Mouse (Mus musculus): Measurements from ENCODE around the gene Scnn1g. TPM values are rescaled to one million over a fixed set of nuclear protein-coding genes. Genes with fewer than 3 reads are reported as not detected.

Gene Scnn1g
- 0.04 TPM in 2 replicates for polyA plus RNA-seq (2016; fragmentation: Nextera tagmentation; extraction: Ambion mirVana)

- WGBS = under 1% methylated on average over 38 of the region's 38 CpGs
- Histone ChIP-seq H3K27me3 (ENCODE audit: low read depth, poor library complexity, severe bottlenecking) (peaks cover 48% of the 10 kb centered on the region), H3K27ac (replicated peaks) (no peak within 1 kb of the TSS), H3K4me3 (peak within 1 kb of the TSS; percentile 51), H3K36me3 (no peaks in the 10 kb centered on the region), H3K9me3 (replicated peaks) (no peaks in the 10 kb centered on the region), H3K4me1 (peaks cover 12% of the 10 kb centered on the region)
- DNase-seq (ENCODE audit: low spot score) = peak; percentile 86
Measured at GRCm38 (mm10) chr7:121734171-121734831, at the start of gene Scnn1g. TSS of gene Scnn1g (plus strand) at chr7:121734479.

- Histone ChIP-seq H3K4me1 (no peaks in the 10 kb centered on the region), H3K27me3 (ENCODE audit: low read depth, poor library complexity, severe bottlenecking) (no peaks in the 10 kb centered on the region), H3K27ac (replicated peaks) (no peak overlapping the region), H3K4me3 (no peak overlapping the region), H3K36me3 (peaks cover 3% of the 10 kb centered on the region; the same call in 1 of the 2 replicates), H3K9me3 (replicated peaks) (no peaks in the 10 kb centered on the region)
- 95% methylated on average over 5 of the region's 5 CpGs for WGBS
- DNase-seq (ENCODE audit: low spot score) = no peak
Measured at GRCm38 (mm10) chr7:121685140-121685984, 48.9 kb upstream of the Scnn1g start.

- peaks cover 3% of the 10 kb centered on the region; the same call in 1 of the 2 replicates for H3K36me3 ChIP-seq
- no peaks in the 10 kb centered on the region for H3K27me3 ChIP-seq (ENCODE audit: low read depth, poor library complexity, severe bottlenecking)
- DNase-seq (ENCODE audit: low spot score) = no peak
- no peak overlapping the region for H3K27ac ChIP-seq (replicated peaks)
- no peaks in the 10 kb centered on the region for H3K9me3 ChIP-seq (replicated peaks)
- no peaks in the 10 kb centered on the region for H3K4me1 ChIP-seq
- H3K4me3 ChIP-seq = no peak overlapping the region
Measured at GRCm38 (mm10) chr7:121689338-121689737, 44.9 kb upstream of the Scnn1g start.

GRCm38 (mm10) chr7:121691803-121692202 is 42.5 kb upstream of the Scnn1g start:
- H3K4me3 ChIP-seq = no peak overlapping the region
- H3K27ac ChIP-seq (replicated peaks) = no peak overlapping the region
- no peak for DNase-seq (ENCODE audit: low spot score)
- H3K4me1 ChIP-seq = no peaks in the 10 kb centered on the region
- 89% methylated on average over 2 of the region's 2 CpGs for WGBS
- H3K36me3 ChIP-seq = no peaks in the 10 kb centered on the region
- no peaks in the 10 kb centered on the region for H3K9me3 ChIP-seq (replicated peaks)
- H3K27me3 ChIP-seq (ENCODE audit: low read depth, poor library complexity, severe bottlenecking) = no peaks in the 10 kb centered on the region

- Histone ChIP-seq H3K4me1 (peaks cover 8% of the 10 kb centered on the region), H3K9me3 (replicated peaks) (no peaks in the 10 kb centered on the region), H3K4me3 (no peak overlapping the region), H3K36me3 (0 out of 2 replicates have a peak, but pooled peaks cover 4% of the 10 kb centered on the region), H3K27ac (replicated peaks) (no peak overlapping the region), H3K27me3 (ENCODE audit: low read depth, poor library complexity, severe bottlenecking) (no peaks in the 10 kb centered on the region)
- no peak for DNase-seq (ENCODE audit: low spot score)
Measured at GRCm38 (mm10) chr7:121697170-121697569, 37.1 kb upstream of the Scnn1g start.

GRCm38 (mm10) chr7:121697574-121697973 is 36.7 kb upstream of the Scnn1g start:
- no peaks in the 10 kb centered on the region for H3K27me3 ChIP-seq (ENCODE audit: low read depth, poor library complexity, severe bottlenecking)
- H3K4me1 ChIP-seq = peaks cover 8% of the 10 kb centered on the region
- H3K27ac ChIP-seq (replicated peaks) = no peak overlapping the region
- 0 out of 2 replicates have a peak, but pooled peaks cover 4% of the 10 kb centered on the region for H3K36me3 ChIP-seq
- 82% methylated on average over 1 of the region's 1 CpGs for WGBS
- no peak for DNase-seq (ENCODE audit: low spot score)
- H3K4me3 ChIP-seq = no peak overlapping the region
- no peaks in the 10 kb centered on the region for H3K9me3 ChIP-seq (replicated peaks)

- DNase-seq (ENCODE audit: low spot score) = no peak
- H3K4me3 ChIP-seq = no peak overlapping the region
- H3K36me3 ChIP-seq = peaks cover 13% of the 10 kb centered on the region; the same call in 1 of the 2 replicates
- H3K27me3 ChIP-seq (ENCODE audit: low read depth, poor library complexity, severe bottlenecking) = no peaks in the 10 kb centered on the region
- no peaks in the 10 kb centered on the region for H3K9me3 ChIP-seq (replicated peaks)
- peaks cover 19% of the 10 kb centered on the region for H3K4me1 ChIP-seq
- no peak overlapping the region for H3K27ac ChIP-seq (replicated peaks)
Measured at GRCm38 (mm10) chr7:121699218-121699617, 35.1 kb upstream of the Scnn1g start.

DNA sequence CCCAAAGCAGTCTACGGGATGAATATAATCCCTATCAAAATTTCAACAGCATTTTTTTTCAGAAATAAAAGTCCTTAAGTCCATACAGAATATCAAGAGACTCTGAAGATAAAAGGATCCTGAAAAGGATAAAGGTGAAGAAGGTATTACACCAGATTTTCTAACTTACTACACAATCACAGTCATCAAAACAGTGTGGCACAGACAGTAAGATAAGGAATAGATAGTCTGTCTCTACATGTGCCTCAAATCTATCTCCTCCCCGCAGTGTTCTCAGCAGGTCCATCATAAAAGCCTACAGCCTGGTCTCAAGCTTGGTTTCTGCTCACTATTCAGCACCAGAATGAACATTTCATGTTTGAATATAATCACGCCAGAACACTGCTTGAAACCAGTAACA is 33.8 kb upstream of the Scnn1g start:
- Histone ChIP-seq H3K9me3 (replicated peaks) (no peaks in the 10 kb centered on the region), H3K36me3 (peaks cover 13% of the 10 kb centered on the region; the same call in 1 of the 2 replicates), H3K4me1 (peaks cover 32% of the 10 kb centered on the region), H3K27me3 (ENCODE audit: low read depth, poor library complexity, severe bottlenecking) (no peaks in the 10 kb centered on the region), H3K4me3 (no peak overlapping the region), H3K27ac (replicated peaks) (no peak overlapping the region)
- WGBS = 86% methylated on average over 3 of the region's 3 CpGs
- no peak for DNase-seq (ENCODE audit: low spot score)

GRCm38 (mm10) chr7:121701983-121702382 is 32.3 kb upstream of the Scnn1g start:
- no peaks in the 10 kb centered on the region for H3K9me3 ChIP-seq (replicated peaks)
- H3K36me3 ChIP-seq = peaks cover 13% of the 10 kb centered on the region; the same call in 1 of the 2 replicates
- H3K27ac ChIP-seq (replicated peaks) = no peak overlapping the region
- 82% methylated on average over 6 of the region's 6 CpGs for WGBS
- H3K27me3 ChIP-seq (ENCODE audit: low read depth, poor library complexity, severe bottlenecking) = no peaks in the 10 kb centered on the region
- no peak overlapping the region for H3K4me3 ChIP-seq
- H3K4me1 ChIP-seq = peaks cover 43% of the 10 kb centered on the region
- DNase-seq (ENCODE audit: low spot score) = no peak

DNA sequence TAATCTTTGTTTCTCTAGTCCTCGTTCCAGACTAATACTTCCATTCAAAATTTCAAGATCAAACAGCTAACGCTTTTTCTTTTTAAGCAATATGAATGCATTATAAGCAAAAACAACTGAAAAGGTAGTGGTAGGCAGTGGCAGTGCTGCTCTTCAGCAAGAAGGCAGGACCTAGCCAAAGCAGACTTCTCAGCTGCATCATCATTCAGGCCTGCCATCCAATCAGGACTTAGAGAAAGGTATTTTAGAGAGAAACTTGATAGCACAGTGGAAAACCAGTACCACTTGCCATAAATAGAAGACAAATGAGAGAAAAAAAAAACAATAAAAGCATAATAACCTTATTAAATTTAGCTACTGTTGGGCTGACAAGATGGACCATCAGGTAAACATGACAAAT is 29.2 kb upstream of the Scnn1g start:
- H3K36me3 ChIP-seq = peaks cover 13% of the 10 kb centered on the region; the same call in 1 of the 2 replicates
- H3K27ac ChIP-seq (replicated peaks) = no peak overlapping the region
- H3K4me1 ChIP-seq = peaks cover 42% of the 10 kb centered on the region
- no peaks in the 10 kb centered on the region for H3K9me3 ChIP-seq (replicated peaks)
- 0 out of 2 replicates have a peak, but pooled peaks cover 3% of the 10 kb centered on the region for H3K27me3 ChIP-seq (ENCODE audit: low read depth, poor library complexity, severe bottlenecking)
- 93% methylated on average over 2 of the region's 2 CpGs for WGBS
- DNase-seq (ENCODE audit: low spot score) = no peak
- H3K4me3 ChIP-seq = peak overlapping the region; percentile 92

- no peaks in the 10 kb centered on the region for H3K9me3 ChIP-seq (replicated peaks)
- H3K4me3 ChIP-seq = peak overlapping the region; percentile 92
- peaks cover 13% of the 10 kb centered on the region; the same call in 1 of the 2 replicates for H3K36me3 ChIP-seq
- peak; percentile 63 for DNase-seq (ENCODE audit: low spot score)
- H3K27ac ChIP-seq (replicated peaks) = peak overlapping the region; percentile 93
- WGBS = under 1% methylated on average over 53 of the region's 77 CpGs
- peaks cover 39% of the 10 kb centered on the region for H3K4me1 ChIP-seq
- H3K27me3 ChIP-seq (ENCODE audit: low read depth, poor library complexity, severe bottlenecking) = 0 out of 2 replicates have a peak, but pooled peaks cover 3% of the 10 kb centered on the region
Measured at GRCm38 (mm10) chr7:121706411-121707072, 27.7 kb upstream of the Scnn1g start.

DNA sequence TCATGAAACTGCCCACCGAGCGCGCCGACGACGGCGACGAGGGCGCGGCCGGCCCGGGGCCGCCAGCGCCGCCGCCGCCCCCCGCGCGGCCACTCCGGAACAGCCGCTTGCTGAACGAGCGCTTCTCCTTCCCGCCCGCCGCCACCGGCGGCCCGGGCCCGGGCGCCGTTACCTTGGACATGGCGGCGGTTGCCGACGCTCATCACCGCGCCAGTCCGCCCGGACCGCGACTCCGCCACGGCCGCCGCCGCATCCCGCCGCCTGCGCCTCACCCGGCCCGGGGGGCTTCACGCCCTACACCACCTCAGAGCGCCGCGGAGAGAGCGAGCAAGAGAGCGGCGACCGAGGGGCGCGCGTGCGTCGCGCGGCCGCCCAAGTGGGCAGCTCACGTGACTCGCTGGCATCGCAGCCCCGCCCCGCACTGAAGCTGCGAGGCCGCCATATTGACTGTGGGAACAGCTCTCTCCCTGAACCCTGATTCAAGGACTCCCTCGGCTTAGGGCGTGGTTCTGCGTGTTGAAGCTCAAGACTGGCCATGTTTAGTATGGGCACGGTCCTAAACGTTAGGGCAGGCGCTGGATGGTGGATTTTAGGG is 27.1 kb upstream of the Scnn1g start, which contains the start of gene Usp31:
Gene Usp31, minus strand, starts transcription at position 181 of the 595 bp plus-strand sequence.
- Histone ChIP-seq H3K4me3 (peak within 1 kb of the TSS; percentile 92), H3K36me3 (peaks cover 10% of the 10 kb centered on the region; the same call in 1 of the 2 replicates), H3K9me3 (replicated peaks) (no peaks in the 10 kb centered on the region), H3K27me3 (ENCODE audit: low read depth, poor library complexity, severe bottlenecking) (0 out of 2 replicates have a peak, but pooled peaks cover 3% of the 10 kb centered on the region), H3K4me1 (peaks cover 39% of the 10 kb centered on the region), H3K27ac (replicated peaks) (peak within 1 kb of the TSS; percentile 93)
- under 1% methylated on average over 72 of the region's 82 CpGs for WGBS
- DNase-seq (ENCODE audit: low spot score) = peak; percentile 94
